In genomic region chr6:13069302-13070146, GRCm38 (mm10) we compare ENCODE assay signal across 8 mouse cellular contexts. TPM values are rescaled to one million over a fixed set of nuclear protein-coding genes. Genes with fewer than 3 reads are reported as not detected.
A peak's percentile ranks its signal among the peaks of the same experiment; 100 is the strongest.
DNase-seq lines count a peak whose midpoint lies in the region; ATAC-seq lines count a peak whose summit lies in the region.

TSS of gene Tmem106b (plus strand) at chr6:13069759.

- H3K27me3 ChIP-seq in hindbrain, embryonic 14.5 days (ENCODE audit: control insufficient read depth, insufficient read depth, low read length) = no peaks in the 10 kb centered on the region

- 3% methylated on average over 57 of the region's 61 CpGs for WGBS in hindbrain, embryonic 14.5 days

- H3K4me3 ChIP-seq in hindbrain, embryonic 14.5 days (replicated peaks; ENCODE audit: low read length) = peak within 1 kb of the TSS; percentile 99

- peak within 1 kb of the TSS; percentile 98 for H3K9ac ChIP-seq in hindbrain, embryonic 14.5 days

- peaks cover 25% of the 10 kb centered on the region for H3K36me3 ChIP-seq in hindbrain, embryonic 14.5 days (replicated peaks; ENCODE audit: control insufficient read depth, insufficient read depth)

- no peaks in the 10 kb centered on the region for H3K9me3 ChIP-seq in hindbrain, embryonic 14.5 days (ENCODE audit: control insufficient read depth, low read length)

- ATAC-seq in hindbrain, embryonic 14.5 days (ENCODE audit: low FRiP score) = peak; percentile 100

- peak within 1 kb of the TSS; percentile 56 for H3K4me2 ChIP-seq in hindbrain, embryonic 14.5 days (replicated peaks)

- peak within 1 kb of the TSS; percentile 77; the same call in 1 of the 2 replicates for H3K27ac ChIP-seq in hindbrain, embryonic 14.5 days

- peak; percentile 94 for DNase-seq in R1 (ENCODE audit: low read depth, low spot score)
- DNase-seq in cerebellum, postnatal 25 days = peak; percentile 97 to 98
- peak; percentile 86 to 92 for DNase-seq in frontal cortex, postnatal 25 days (ENCODE audit: low spot score in 2 of 2)
- DNase-seq in hindbrain, embryonic 14.5 days (ENCODE audit: low spot score) = peak; percentile 97
- DNase-seq in layer of hippocampus, postnatal 36 days = peak; percentile 95 to 96
- peak; percentile 97 for DNase-seq in lung, postnatal 36 days
- DNase-seq in retina, postnatal 1 day = peak; percentile 97
- peak; percentile 90 to 93 for DNase-seq in urinary bladder, adult 18-20 months (ENCODE audit: low spot score in 2 of 2)

- peaks cover 8% of the 10 kb centered on the region for H3K4me1 ChIP-seq in hindbrain, embryonic 14.5 days (replicated peaks; ENCODE audit: control insufficient read depth, insufficient read depth, low read length)

RNA-seq across cellular contexts. Expression of gene Tmem106b, which starts in this region (rescaled TPM):
- polyA plus RNA-seq in hindbrain, embryonic 14.5 days (2014; fragmentation: Nextera tagmentation; extraction: Ambion mirVana) = 54.4 and 58.1 TPM in 2 replicates
- 100 to 1,000 TPM; 192 to 199 TPM for total RNA-seq in layer of hippocampus, postnatal 36 days (2021)

Comparison
In these comparisons a context has a peak if more than half of its experiments do, and no peak if none do; other contexts are left out.
1. Peak in every context shown above with its lines: DNase-seq, ATAC-seq, H3K4me3 ChIP-seq and H3K27ac ChIP-seq.